Mouse (Mus musculus): ENCODE data around the gene Apaf1. TPM values are rescaled to one million over a fixed set of nuclear protein-coding genes. Genes with fewer than 3 reads are reported as not detected.

Apaf1 gene
- polyA plus RNA-seq, 1 experiment: 3.6 TPM

GRCm38 (mm10) chr10:90974491-90974890 is 108.1 kb downstream of the Apaf1 start:
- no peak for DNase-seq (ENCODE audit: low read depth)

GRCm38 (mm10) chr10:90974084-90974483 is 108.5 kb downstream of the Apaf1 start:
- no peak for DNase-seq (ENCODE audit: low read depth)

GRCm38 (mm10) chr10:90970560-90970959 is 112.0 kb downstream of the Apaf1 start:
- no peak for DNase-seq (ENCODE audit: low read depth)

GRCm38 (mm10) chr10:90969355-90970174 is 113.0 kb downstream of the Apaf1 start:
- DNase-seq (ENCODE audit: low read depth): no peak

- no peak for DNase-seq (ENCODE audit: low read depth)
Observed at GRCm38 (mm10) chr10:90968247-90968646, 114.3 kb downstream of the Apaf1 start.

- DNase-seq (ENCODE audit: low read depth): no peak
Observed at GRCm38 (mm10) chr10:90966821-90967220, 115.7 kb downstream of the Apaf1 start.

GRCm38 (mm10) chr10:90965671-90966315 is 116.8 kb downstream of the Apaf1 start:
- no peak for DNase-seq (ENCODE audit: low read depth)

- no peak for DNase-seq (ENCODE audit: low read depth)
Observed at GRCm38 (mm10) chr10:90964511-90964910, 118.1 kb downstream of the Apaf1 start.

- DNase-seq (ENCODE audit: low read depth): no peak
Observed at GRCm38 (mm10) chr10:90960374-90960773, 122.2 kb downstream of the Apaf1 start.

- DNase-seq (ENCODE audit: low read depth): no peak
Observed at GRCm38 (mm10) chr10:90953821-90954220, 128.7 kb downstream of the Apaf1 start.

GRCm38 (mm10) chr10:90953103-90953709 is 129.4 kb downstream of the Apaf1 start:
- no peak for DNase-seq (ENCODE audit: low read depth)

GRCm38 (mm10) chr10:90947608-90948373 is 134.8 kb downstream of the Apaf1 start:
- DNase-seq (ENCODE audit: low read depth): no peak

GRCm38 (mm10) chr10:90947043-90947442 is 135.5 kb downstream of the Apaf1 start:
- DNase-seq (ENCODE audit: low read depth): no peak

- DNase-seq (ENCODE audit: low read depth): no peak
Observed at GRCm38 (mm10) chr10:90942001-90942700, 140.4 kb downstream of the Apaf1 start.

GRCm38 (mm10) chr10:90940521-90941520 is 141.7 kb downstream of the Apaf1 start:
- DNase-seq (ENCODE audit: low read depth): no peak

Other genes with a start within 250 kb of the Apaf1 start
- gene Ikbip, start 170 bp upstream of the Apaf1 start, polyA plus RNA-seq (2012; rRNA removed): 6.9 and 9.1 TPM in 2 replicates
- gene Slc25a3, start 41.3 kb upstream of the Apaf1 start, polyA plus RNA-seq (2012; rRNA removed): 214 and 305 TPM in 2 replicates
- 22.4 and 29.5 TPM in 2 replicates for gene Tmpo, start 98.5 kb upstream of the Apaf1 start, polyA plus RNA-seq (2012; rRNA removed)

Data from gonadal fat pad, adult 2 months (tissue).